Mouse (Mus musculus) thymus, adult 2 months (tissue): ENCODE results near the gene Optc.

ENCODE experiments used
- CTCF ChIP-seq: fragments of 200-500 bp; IDR thresholded peaks from 2 replicates; pipeline ENCODE4 v1.5.1; 2012; ENCODE audit warnings: mild to moderate bottlenecking, control low read depth, low read length, moderate library complexity, borderline replicate concordance; ENCODE audit not compliant: control insufficient read depth, poor library complexity, insufficient read depth; ENCODE audit errors: extremely low read depth
- POLR2A ChIP-seq: fragments of 200-500 bp; IDR thresholded peaks from 2 replicates; pipeline ENCODE4 v1.6.1; 2012; ENCODE audit warnings: mild to moderate bottlenecking, low read length, control low read depth, moderate library complexity; ENCODE audit not compliant: control insufficient read depth, poor library complexity, insufficient read depth; ENCODE audit errors: extremely low read depth

- TF ChIP-seq CTCF (no peak), POLR2A (no peak)
Observed at GRCm38 (mm10) chr1:133891489-133891888, 16.3 kb downstream of the Optc start.
